In the genomic region with DNA sequence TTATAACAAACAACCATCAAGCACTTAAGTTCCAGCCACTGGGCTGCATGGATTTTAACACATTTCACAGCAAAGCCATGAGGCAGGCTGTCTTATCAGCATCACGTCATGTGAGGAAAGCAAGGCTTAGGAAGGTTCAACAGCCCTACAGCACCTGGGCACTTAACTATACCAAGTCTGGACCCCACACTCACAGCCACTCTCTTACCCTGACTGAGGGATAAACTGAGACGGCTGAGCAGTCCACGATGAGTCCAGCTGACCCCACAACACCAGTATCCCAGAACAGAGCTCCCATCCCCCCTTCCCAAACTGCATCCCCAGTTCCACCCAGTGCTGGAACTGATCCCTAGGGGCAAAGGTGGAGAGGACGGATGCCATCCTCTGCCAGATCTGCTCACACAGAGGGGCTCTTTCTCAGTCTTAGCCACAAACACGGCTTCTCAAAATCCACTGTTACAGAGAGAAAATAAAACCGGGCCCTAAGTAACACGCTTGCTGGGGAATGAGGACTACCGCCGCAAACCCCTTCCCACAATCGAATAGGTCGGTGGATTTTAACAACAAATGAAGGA, we compare ENCODE assay signal across 26 mouse cellular contexts. TPM values are rescaled to one million over a fixed set of nuclear protein-coding genes. Genes with fewer than 3 reads are reported as not detected.
DNase-seq lines count a peak whose midpoint lies in the region; ATAC-seq and TF ChIP-seq lines count a peak whose summit lies in the region.
"Had no signal": no experiment of that assay in that cellular context is flagged by ENCODE, and none has a peak within 500 bp of the region (broad histone marks: within the 10 kb centered on the region; RNA-seq: fewer than 3 reads in every experiment).

No protein-coding gene starts in this region.

- no peaks in the 10 kb centered on the region for H3K9me3 ChIP-seq in heart, embryonic 10.5 days
- no peaks in the 10 kb centered on the region for H3K9me3 ChIP-seq in heart, embryonic 11.5 days (replicated peaks; ENCODE audit: control insufficient read depth, low read length)
- H3K9me3 ChIP-seq in CH12.LX (replicated peaks; ENCODE audit: low read length): peaks cover under 1% of the 10 kb centered on the region
- H3K9me3 ChIP-seq: embryonic facial prominence, embryonic 13.5 days; embryonic facial prominence, embryonic 15.5 days; forebrain, embryonic 10.5 days; forebrain, embryonic 12.5 days; G1E had no signal

- no peak for ATAC-seq in heart, embryonic 11.5 days (replicated peaks; ENCODE audit: insufficient number of reproducible peaks, low FRiP score, low TSS enrichment)
- ATAC-seq in megakaryocyte, adult 5-6 weeks (ENCODE audit: poor library complexity, severe bottlenecking): no peak
- ATAC-seq: activated CD4-positive, CD25-positive, alpha-beta regulatory T cell, adult 4 months; forebrain, embryonic 14.5 days; forebrain, embryonic 16.5 days; Patski had no signal

- no peak; the same call in 1 of the 2 replicates for TF ChIP-seq POLR2A in CH12.LX (IDR thresholded peaks at IDR 0.05; ENCODE audit: low read depth, low read length)
- no peak for TF ChIP-seq POLR2A in bone marrow macrophage, adult 2 months (IDR thresholded peaks at IDR 0.05; ENCODE audit: borderline replicate concordance, low read depth, low read length)

- no peak overlapping the region for H3K9ac ChIP-seq in heart, embryonic 11.5 days (ENCODE audit: low read depth, low read length)
- H3K9ac ChIP-seq in CH12.LX (ENCODE audit: insufficient read depth, low read depth): peak overlapping the region; percentile 96
- H3K9ac ChIP-seq: embryonic facial prominence, embryonic 13.5 days; embryonic facial prominence, embryonic 15.5 days; forebrain, embryonic 12.5 days had no signal

- DNase-seq in heart, embryonic 10.5 days (ENCODE audit: low spot score): peak; percentile 35
- DNase-seq in CH12.LX (ENCODE audit: extremely low read depth): no peak
- DNase-seq in frontal cortex, postnatal 25 days (ENCODE audit: low spot score in 2 of 2): no peak
- DNase-seq: adrenal gland, adult 8-10 months; adrenal gland, postnatal 14 days; adrenal gland, postnatal 36 days; cerebellum, adult 11 months; cerebellum, adult 18-20 months; cerebellum, adult 8-10 months; cerebellum, adult 9-11 months; cerebellum, postnatal 14 days; cerebellum, postnatal 36 days; embryo, embryonic 11 days had no signal

- H3K4me3 ChIP-seq in heart, embryonic 10.5 days: no peak overlapping the region
- no peak overlapping the region for H3K4me3 ChIP-seq in heart, embryonic 11.5 days (ENCODE audit: low read depth, low read length)
- H3K4me3 ChIP-seq in CH12.LX (replicated peaks in 1 of 3; ENCODE audit: low read depth in 2 of 3, low read length in 2 of 3, poor library complexity in 1 of 3): peak overlapping the region; percentile 59 to 87 (median 65)
- H3K4me3 ChIP-seq in bone marrow macrophage, adult 2 months (ENCODE audit: insufficient read depth, low read length): peak overlapping the region; percentile 4; the same call in 1 of the 2 replicates
- H3K4me3 ChIP-seq: embryonic facial prominence, embryonic 13.5 days; embryonic facial prominence, embryonic 15.5 days; erythroblast, embryonic 14.5 days; forebrain, embryonic 10.5 days; forebrain, embryonic 12.5 days had no signal

- peaks cover 91% of the 10 kb centered on the region for H3K79me2 ChIP-seq in CH12.LX (replicated peaks; ENCODE audit: control insufficient read depth, extremely low read depth, insufficient read depth, poor library complexity, severe bottlenecking)

- 78% methylated on average over 11 of the region's 11 CpGs for WGBS in heart, embryonic 10.5 days
- 62% methylated on average over 11 of the region's 11 CpGs for WGBS in heart, embryonic 11.5 days (ENCODE audit: insufficient replicate concordance)

- no peak overlapping the region for H3K27ac ChIP-seq in heart, embryonic 10.5 days
- H3K27ac ChIP-seq in heart, embryonic 11.5 days (ENCODE audit: low read depth, low read length): no peak overlapping the region
- H3K27ac ChIP-seq in CH12.LX (ENCODE audit: insufficient read depth, low read depth): peak overlapping the region; percentile 46; the same call in 1 of the 2 replicates
- no peak overlapping the region for H3K27ac ChIP-seq in bone marrow macrophage, adult 2 months (ENCODE audit: insufficient read depth, low read depth, low read length)
- H3K27ac ChIP-seq: embryonic facial prominence, embryonic 13.5 days; embryonic facial prominence, embryonic 15.5 days; forebrain, embryonic 10.5 days; forebrain, embryonic 12.5 days had no signal

- no peak for TF ChIP-seq CTCF in CH12.LX (conservative IDR thresholded peaks at IDR 0.05 in 1 of 2, IDR thresholded peaks at IDR 0.05 in 1 of 2; ENCODE audit: low read depth in 2 of 2, low read length in 2 of 2)
- no peak for TF ChIP-seq CTCF in bone marrow macrophage, adult 2 months (IDR thresholded peaks at IDR 0.05; ENCODE audit: low read depth, low read length)

- TF ChIP-seq EP300 in CH12.LX (IDR thresholded peaks at IDR 0.05; ENCODE audit: low read length): no peak

- H3K4me2 ChIP-seq in heart, embryonic 11.5 days: no peak overlapping the region
- peak overlapping the region; percentile 63 for H3K4me2 ChIP-seq in CH12.LX (ENCODE audit: insufficient read depth, low read depth, poor library complexity, severe bottlenecking)
- H3K4me2 ChIP-seq: embryonic facial prominence, embryonic 13.5 days; embryonic facial prominence, embryonic 15.5 days; forebrain, embryonic 12.5 days had no signal

- no peaks in the 10 kb centered on the region for H3K27me3 ChIP-seq in heart, embryonic 10.5 days (ENCODE audit: insufficient read depth, poor library complexity, severe bottlenecking)
- no peaks in the 10 kb centered on the region for H3K27me3 ChIP-seq in heart, embryonic 11.5 days (ENCODE audit: control insufficient read depth, insufficient read depth, low read length)
- no peaks in the 10 kb centered on the region for H3K27me3 ChIP-seq in CH12.LX (replicated peaks)
- H3K27me3 ChIP-seq: forebrain, embryonic 12.5 days had no signal

- dilution Hi-C loops in CH12.LX (cut with MboI; ENCODE audit: extremely low pct_ligation_motif_present, extremely low pct_unique_long_range_greater_than_20kb, low sequenced_read_pairs): no loop called here

- in situ Hi-C loops in CH12.LX (cut with MboI; ENCODE audit: low pct_ligation_motif_present, low pct_unique_long_range_greater_than_20kb, low sequenced_read_pairs): no loop called here

- no peaks in the 10 kb centered on the region for H3K36me3 ChIP-seq in heart, embryonic 10.5 days
- H3K36me3 ChIP-seq in heart, embryonic 11.5 days (ENCODE audit: control insufficient read depth, insufficient read depth, low read length): no peaks in the 10 kb centered on the region
- H3K36me3 ChIP-seq in CH12.LX (replicated peaks in 1 of 2; ENCODE audit: control insufficient read depth in 1 of 2, insufficient read depth in 1 of 2, low read length in 1 of 2): peaks cover 25 to 47% of the 10 kb centered on the region in 2 experiments
- H3K36me3 ChIP-seq: embryonic facial prominence, embryonic 13.5 days; embryonic facial prominence, embryonic 15.5 days; forebrain, embryonic 10.5 days; forebrain, embryonic 12.5 days; G1E had no signal

- no peaks in the 10 kb centered on the region for H3K4me1 ChIP-seq in heart, embryonic 10.5 days
- H3K4me1 ChIP-seq in heart, embryonic 11.5 days (ENCODE audit: control insufficient read depth, insufficient read depth, low read length): no peaks in the 10 kb centered on the region
- peaks cover 18 to 39% of the 10 kb centered on the region in 2 experiments for H3K4me1 ChIP-seq in CH12.LX (ENCODE audit: control insufficient read depth in 1 of 2, insufficient read depth in 2 of 2)
- H3K4me1 ChIP-seq in bone marrow macrophage, adult 2 months (ENCODE audit: control insufficient read depth, insufficient read depth, low read length): peaks cover 59% of the 10 kb centered on the region

- TF ChIP-seq RAD21 in CH12.LX (IDR thresholded peaks at IDR 0.05; ENCODE audit: low read depth, low read length): no peak

TF ChIP-seq in CH12.LX, 34 proteins besides CTCF, POLR2A, EP300 and RAD21:
- TF ChIP-seq MYC (IDR thresholded peaks at IDR 0.05; ENCODE audit: low read depth, low read length) (no peak), MAX (IDR thresholded peaks at IDR 0.05; ENCODE audit: low read length) (no peak), POLR2AphosphoS2 (IDR thresholded peaks at IDR 0.05; ENCODE audit: low read depth, low read length) (no peak; the same call in 1 of the 2 replicates), GABPA (IDR thresholded peaks at IDR 0.05; ENCODE audit: insufficient replicate concordance, low read depth, low read length) (no peak), NRF1 (IDR thresholded peaks at IDR 0.05; ENCODE audit: low read depth, low read length) (no peak), PAX5 (IDR thresholded peaks at IDR 0.05; ENCODE audit: low read length) (no peak), ZC3H11A (IDR thresholded peaks at IDR 0.05; ENCODE audit: low read depth, low read length) (no peak), RCOR1 (conservative IDR thresholded peaks at IDR 0.05; ENCODE audit: low read depth, low read length) (no peak)

RNA-seq across cellular contexts. Expression of a gene that starts 46.1 kb away (rescaled TPM):
- polyA plus RNA-seq in heart, embryonic 10.5 days (2016; fragmentation: Nextera tagmentation; extraction: Ambion mirVana): 101 and 118 TPM in 2 replicates
- 112 and 119 TPM in 2 replicates for polyA plus RNA-seq in heart, embryonic 11.5 days (2014; fragmentation: Nextera tagmentation; extraction: Ambion mirVana)
- 153 and 190 TPM in 2 replicates for total RNA-seq in CH12.LX (2012; rRNA removed)
- total RNA-seq in CH12.LX (2014; rRNA removed): 276 and 337 TPM in 2 replicates
- polyA plus RNA-seq in CH12.LX (2012; ENCODE audit: insufficient read length, low read depth): 258 and 279 TPM in 2 replicates
- polyA plus RNA-seq in bone marrow macrophage, adult 2 months (2012; ENCODE audit: insufficient read depth, insufficient read length, missing spikeins): 60.1 and 81.7 TPM in 2 replicates
- total RNA-seq in megakaryocyte, adult 5-6 weeks (2015): 49.1 and 49.6 TPM in 2 replicates
- 40.5 and 44.4 TPM in 2 replicates for total RNA-seq in megakaryocyte, adult 5-6 weeks (2017)

RNA-seq across cellular contexts. Expression of a gene that starts 53.5 kb away (rescaled TPM):
- 36.6 and 44.1 TPM in 2 replicates for polyA plus RNA-seq in heart, embryonic 10.5 days (2016; fragmentation: Nextera tagmentation; extraction: Ambion mirVana)
- polyA plus RNA-seq in heart, embryonic 11.5 days (2014; fragmentation: Nextera tagmentation; extraction: Ambion mirVana): 39.2 and 42.1 TPM in 2 replicates
- 41.6 and 43.0 TPM in 2 replicates for total RNA-seq in CH12.LX (2012; rRNA removed)
- 60.3 and 68.8 TPM in 2 replicates for total RNA-seq in CH12.LX (2014; rRNA removed)
- polyA plus RNA-seq in CH12.LX (2012; ENCODE audit: insufficient read length, low read depth): 66.8 and 78.7 TPM in 2 replicates
- 65.4 and 68.9 TPM in 2 replicates for polyA plus RNA-seq in bone marrow macrophage, adult 2 months (2012; ENCODE audit: insufficient read depth, insufficient read length, missing spikeins)
- total RNA-seq in megakaryocyte, adult 5-6 weeks (2015): 25.9 and 36.3 TPM in 2 replicates
- total RNA-seq in megakaryocyte, adult 5-6 weeks (2017): 74.2 and 77.7 TPM in 2 replicates

Comparison
In these comparisons a context has a peak if more than half of its experiments do, and no peak if none do; other contexts are left out.
1. H3K4me3 ChIP-seq: peak in CH12.LX (3 of 3) and bone marrow macrophage, adult 2 months (single experiment); none in heart, embryonic 10.5 days (single experiment) and heart, embryonic 11.5 days (single experiment).